Mouse (Mus musculus): Measurements from ENCODE around the gene Fam189b.

DNA sequence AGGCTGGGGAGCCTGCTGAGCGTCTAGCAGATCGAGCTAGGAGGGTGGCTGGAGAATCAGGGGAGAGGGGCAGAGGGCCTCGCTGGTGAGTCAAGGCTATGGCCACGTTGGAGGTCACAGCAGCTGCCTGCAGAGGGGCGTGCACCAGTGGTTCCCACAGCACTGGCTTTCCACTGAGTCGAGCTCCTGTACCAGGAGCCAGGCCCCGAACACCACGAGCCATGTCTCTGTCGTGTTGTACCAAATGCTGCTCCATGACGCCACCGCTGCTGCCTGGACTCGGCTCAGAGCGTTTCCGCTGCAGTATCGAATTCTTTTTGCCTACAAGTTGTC lies 35.0 kb upstream of the Fam189b start:
- TF ChIP-seq CTCF (IDR thresholded peaks at IDR 0.05) (no peak), POLR2A (IDR thresholded peaks at IDR 0.05; ENCODE audit: insufficient read depth, low read depth, low read length) (no peak)
